Mouse (Mus musculus): Measurements from ENCODE around the gene Hoxb9.

Gene Hoxb9

DNA sequence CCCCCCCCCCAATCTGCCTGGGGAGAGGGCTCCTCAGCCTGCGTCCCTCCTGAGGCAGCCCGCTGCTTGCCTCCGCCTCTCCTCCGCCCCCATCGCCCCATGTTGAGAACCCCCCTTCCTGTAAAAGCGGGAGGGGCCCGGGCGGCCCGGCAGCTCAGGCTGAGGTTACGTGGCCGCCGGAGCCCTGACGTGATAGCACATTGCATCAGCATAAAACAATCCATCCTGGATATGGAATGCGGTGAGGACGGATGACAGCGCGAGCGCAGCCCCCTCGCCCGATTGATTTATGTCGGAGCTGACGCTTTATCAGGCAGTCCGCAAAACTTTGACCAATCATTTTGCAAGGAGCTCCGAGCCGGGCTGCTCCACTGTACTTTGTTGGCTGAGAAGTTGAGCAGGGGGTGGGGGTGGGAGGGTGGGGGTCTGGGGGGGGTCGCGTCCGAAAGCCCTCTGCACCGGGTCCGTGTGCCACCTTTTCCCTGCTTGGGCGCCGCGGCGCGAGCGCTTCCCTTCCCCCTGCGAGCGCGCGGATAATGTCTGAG is at the start of gene Hoxb9:
TSS of gene Hoxb9 (plus strand) at position 462 of the 545 bp plus-strand sequence.
- DNase-seq: no peak

DNA sequence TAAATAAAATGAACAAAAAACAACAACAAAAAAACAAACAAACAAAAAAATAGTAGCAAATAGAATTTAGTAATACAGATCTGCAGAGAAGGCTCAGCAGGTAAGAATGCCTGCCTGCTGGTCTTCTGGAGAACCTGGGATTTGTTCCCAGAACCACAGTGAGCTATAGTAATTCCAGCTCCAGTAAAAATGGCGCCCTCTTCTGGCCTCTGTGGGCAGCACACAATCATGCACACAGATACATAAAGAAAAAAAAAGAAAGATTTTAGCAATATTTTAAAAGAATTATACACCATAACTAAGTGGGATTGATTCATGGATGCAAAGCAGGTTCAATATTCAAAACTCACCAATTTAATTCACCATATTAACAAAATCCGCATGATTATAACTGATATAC is 47.4 kb upstream of the Hoxb9 start:
- DNase-seq: peak in 1 of 2 experiments; percentile 30

DNA sequence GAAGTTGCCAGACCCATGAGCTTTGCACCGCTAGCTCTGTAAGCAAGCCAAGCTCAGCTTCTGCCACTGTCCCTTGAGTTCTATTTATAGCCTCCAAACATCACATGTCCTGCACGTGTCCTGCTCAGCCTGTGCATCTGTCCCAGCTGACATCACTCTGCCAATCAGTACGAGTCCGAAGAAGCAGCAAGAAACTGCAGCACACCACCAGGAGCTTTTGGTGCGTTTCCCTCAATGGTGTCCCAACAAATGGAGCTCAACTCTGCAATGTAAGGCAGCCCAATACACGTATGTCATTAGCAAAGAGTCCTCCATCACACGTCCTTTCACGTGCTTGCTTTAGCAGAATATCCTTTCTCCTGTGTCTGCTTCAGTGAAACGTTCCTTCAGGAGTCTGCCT is 43.6 kb upstream of the Hoxb9 start:
- no peak for DNase-seq

GRCm38 (mm10) chr11:96234906-96235305 is 36.4 kb upstream of the Hoxb9 start:
- peak; percentile 65 to 67 for DNase-seq

DNA sequence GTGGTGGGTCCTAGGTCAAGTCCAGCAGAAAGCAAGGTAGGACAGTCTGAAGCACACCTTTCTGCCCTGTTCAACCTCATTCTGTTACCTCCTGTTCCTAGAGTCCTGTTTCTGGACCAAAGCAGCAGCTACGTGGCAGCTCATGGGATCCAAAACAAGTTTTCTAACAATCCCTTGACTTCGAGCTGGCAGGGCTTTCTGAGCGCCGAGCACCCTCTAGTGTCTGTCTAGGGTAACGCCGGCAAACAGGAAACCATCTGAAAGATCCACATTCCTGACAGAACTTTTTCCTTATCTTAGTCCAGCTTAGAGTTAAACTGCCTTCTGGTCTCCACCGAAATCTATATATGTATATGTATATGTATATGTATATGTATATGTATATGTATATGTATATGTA is 31.0 kb upstream of the Hoxb9 start:
- peak; percentile 55 to 62 for DNase-seq

- DNase-seq: no peak
Observed at GRCm38 (mm10) chr11:96250901-96251300, 20.4 kb upstream of the Hoxb9 start.

- no peak for DNase-seq
Observed at GRCm38 (mm10) chr11:96251480-96252031, 19.7 kb upstream of the Hoxb9 start.

DNA sequence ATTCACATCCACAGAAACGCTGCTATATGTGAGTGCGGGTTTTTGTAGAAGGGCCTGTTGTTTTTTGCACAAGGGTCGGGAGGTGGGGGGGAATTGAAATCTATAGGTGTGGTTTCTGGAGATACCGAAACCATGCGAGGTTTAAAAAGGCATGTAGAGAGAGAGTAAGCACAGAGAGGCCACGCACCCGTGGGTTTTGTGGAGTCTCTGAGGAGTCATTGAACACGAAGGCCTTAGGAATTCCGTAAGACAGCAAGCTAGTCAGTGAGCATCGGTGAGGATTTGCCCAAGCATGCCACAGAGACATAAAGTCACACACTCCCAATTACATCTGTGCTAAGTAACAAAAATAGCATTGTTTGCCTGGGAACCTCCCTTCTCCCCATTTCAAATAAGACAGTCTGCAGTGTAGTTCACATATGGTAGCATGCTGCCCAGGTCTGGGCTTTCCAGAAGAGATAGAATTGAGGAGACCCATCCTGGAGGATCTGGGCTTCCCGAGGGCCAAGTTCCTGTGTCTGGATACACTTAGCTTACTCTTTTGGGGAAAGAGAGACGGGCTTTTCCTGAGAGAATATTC is 18.6 kb upstream of the Hoxb9 start:
- no peak for DNase-seq

GRCm38 (mm10) chr11:96254221-96254620 is 17.0 kb upstream of the Hoxb9 start:
- DNase-seq: no peak

DNA sequence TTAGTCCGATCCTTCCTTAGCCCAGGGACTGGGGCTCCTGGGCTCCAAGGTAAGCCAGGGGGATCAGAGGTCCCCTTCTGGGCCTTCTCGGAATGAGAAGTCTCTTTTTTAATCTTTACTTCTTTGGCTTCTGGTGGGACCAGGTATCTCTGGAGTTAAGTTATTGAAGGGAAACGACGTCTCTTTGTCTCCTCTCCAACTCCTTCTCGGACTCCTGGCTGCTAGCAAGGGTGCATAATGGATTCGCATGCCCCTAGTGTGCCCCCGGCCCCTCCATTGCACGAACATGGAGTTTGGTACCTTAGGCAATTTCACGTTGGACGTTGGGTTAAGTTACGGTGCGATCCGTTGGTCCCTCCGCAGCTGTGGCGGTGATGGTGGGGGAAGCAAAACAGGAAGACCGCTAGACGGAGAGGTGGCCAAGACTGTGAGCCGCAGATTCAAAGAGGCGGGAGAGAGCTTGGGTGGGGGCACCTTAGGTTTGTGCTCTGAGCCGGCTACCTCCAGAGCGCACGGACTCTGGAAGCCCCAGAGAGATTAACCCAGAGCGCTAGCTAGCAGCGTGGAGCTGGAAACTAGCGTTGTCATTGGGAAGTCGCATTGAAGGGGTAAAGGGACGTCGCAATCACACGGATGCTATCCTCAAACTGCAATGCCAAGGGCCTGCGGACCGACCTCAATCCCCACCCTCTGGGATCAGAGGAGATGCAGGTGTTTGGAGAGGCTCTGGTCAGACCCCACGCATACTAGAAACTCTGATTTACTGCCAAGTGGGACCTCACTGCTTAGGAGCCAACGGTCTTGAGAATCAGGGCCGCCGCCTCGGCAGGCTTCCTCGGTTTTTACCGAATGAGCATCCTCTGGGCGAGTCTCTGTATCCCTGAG is 15.9 kb upstream of the Hoxb9 start:
- DNase-seq: no peak

- DNase-seq: no peak
Observed at GRCm38 (mm10) chr11:96255996-96256445, 15.2 kb upstream of the Hoxb9 start.

DNA sequence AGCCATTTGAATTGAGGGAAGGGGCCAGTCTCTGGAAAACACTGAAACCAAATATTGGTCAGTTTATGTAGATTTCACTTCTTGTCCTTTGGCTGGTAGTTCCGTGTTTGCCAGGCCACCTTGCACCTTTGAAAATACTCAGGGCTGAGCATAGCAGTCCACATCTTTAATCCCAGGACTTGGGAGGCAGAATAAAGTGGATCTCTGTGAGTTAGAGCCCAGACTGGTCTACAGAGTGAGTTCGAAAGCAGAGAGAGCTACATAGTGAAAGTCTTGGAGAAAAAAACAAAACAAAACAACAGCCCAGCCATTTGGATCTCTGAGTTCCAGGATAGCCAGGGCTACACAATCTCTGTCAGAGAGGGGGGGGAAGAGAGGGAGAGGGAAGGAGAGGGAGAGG is 14.1 kb upstream of the Hoxb9 start:
- no peak for DNase-seq

GRCm38 (mm10) chr11:96259038-96259437 is 12.2 kb upstream of the Hoxb9 start:
- DNase-seq: peak in 1 of 2 experiments; percentile 2

DNA sequence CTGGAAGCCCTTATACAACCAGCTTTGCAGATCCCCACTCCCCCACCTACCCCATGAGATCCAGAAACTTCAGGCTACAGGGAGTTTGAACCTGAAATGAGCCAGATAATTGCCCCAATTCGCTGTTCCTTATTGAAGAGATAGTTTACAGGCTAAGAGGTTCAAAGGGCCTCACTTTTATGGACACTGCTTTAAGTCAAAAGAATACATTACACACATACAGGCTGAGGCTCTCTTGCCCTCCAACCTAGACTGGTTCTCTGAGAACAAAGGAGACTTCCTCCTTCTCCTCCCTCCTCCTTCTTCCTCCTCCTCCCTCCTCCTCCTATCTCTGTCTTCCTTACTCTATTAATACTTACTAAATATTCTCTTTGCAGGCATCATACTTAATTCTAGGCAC is 11.7 kb upstream of the Hoxb9 start:
- DNase-seq: no peak

DNA sequence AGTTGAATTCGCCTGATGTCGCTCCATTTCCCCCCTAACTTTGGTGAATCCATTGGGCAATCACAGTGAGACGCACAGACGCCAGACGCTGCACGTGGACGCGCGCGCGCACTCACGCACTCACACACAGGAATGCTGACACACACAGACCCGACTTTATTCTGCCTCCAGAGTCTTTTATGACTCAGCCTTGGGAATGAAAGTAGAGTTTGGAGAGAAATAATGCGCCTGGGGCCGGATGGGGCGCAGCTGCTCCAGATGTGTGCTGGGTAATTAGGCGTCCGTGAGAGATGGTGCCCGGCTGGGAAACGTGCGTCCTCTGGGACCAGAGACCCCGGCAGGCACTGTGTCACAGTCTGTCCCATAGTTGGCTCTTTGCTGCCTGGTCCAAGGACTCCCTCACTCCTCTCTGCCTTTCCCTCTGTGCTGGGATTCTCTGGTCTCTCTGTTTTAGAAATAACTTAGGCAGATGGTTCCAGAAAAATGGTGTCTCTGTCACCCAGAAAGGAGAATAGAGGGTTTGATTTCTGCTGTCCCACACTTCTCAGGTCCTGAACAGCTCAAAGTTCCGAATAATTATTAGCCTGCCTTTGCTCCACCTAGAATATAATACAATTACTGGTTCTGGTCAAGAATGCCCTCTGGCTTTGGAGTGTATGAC is 10.8 kb upstream of the Hoxb9 start:
- DNase-seq: peak in 1 of 2 experiments; percentile 2

- DNase-seq: peak; percentile 77 to 81
Observed at GRCm38 (mm10) chr11:96261323-96261890, 9.8 kb upstream of the Hoxb9 start.

- peak in 1 of 2 experiments; percentile 11 for DNase-seq
Observed at GRCm38 (mm10) chr11:96262262-96262830, 8.9 kb upstream of the Hoxb9 start.

- DNase-seq: peak; percentile 2 to 12
Observed at GRCm38 (mm10) chr11:96263636-96264389, 7.4 kb upstream of the Hoxb9 start.

DNA sequence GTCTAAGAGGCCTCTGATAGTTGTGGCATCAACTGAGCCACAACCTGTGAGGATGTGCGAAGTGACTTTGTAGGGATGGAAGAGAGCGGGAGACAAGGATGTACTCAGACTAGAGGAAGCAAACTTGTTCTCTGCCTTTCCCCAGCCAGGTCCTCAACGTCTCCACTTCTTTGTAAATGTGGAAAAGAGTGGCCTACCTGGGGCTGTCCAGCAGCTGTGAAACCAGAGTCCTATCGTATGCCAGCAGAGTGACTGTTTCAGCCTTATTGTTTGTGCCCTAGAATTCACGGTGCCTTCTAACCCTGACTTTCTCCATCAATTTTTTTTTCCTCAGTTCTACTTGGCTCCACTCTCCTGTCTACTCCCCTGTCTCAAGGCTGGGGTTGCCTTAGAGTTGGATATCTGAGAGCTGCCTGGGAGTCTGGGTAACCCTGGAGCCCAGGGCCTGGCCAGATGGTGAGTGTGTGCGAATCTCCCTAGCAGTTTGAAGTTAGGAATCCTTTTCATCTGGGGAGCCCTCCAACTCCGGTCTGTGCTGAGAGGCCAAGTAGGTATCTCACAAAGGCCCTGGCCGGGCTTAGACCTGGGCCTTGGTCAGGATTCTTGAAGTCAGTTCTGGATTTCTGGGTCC is 6.8 kb upstream of the Hoxb9 start:
- peak; percentile 1 to 8 for DNase-seq

- no peak for DNase-seq
Observed at GRCm38 (mm10) chr11:96265954-96266353, 5.3 kb upstream of the Hoxb9 start.
